Mouse (Mus musculus): ENCODE measurements around the gene Cdiptos. TPM values are rescaled to one million over a fixed set of nuclear protein-coding genes. Genes with fewer than 3 reads are reported as not detected.

The Cdiptos gene
- total RNA-seq, 2 experiments from 2014 or later: 1.6 to 2.7 TPM

DNA sequence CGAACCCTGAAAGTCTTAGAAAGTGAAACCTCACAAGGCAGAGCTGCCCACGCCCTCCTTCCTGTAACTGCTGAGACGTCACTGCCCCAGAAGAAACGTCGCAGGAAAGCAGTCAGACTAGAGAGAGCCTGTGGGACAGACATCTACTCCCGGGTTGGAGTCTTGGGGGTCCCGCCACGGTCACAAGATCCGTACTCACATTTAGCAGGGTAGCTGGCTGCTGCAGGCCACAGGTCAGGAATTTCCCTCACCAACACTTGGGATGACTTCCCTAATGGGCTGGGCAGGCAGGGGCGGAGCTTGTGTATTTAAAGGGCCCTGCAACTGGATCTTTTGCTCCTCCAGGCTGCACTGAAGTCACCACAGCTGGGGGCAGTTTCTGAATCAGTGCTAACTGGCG is 38.4 kb upstream of the Cdiptos start, which contains the start of gene Mvp:
Mvp (minus strand) TSS at position 302 of the 400 bp plus-strand sequence.
- DNase-seq: peak; percentile 81

DNA sequence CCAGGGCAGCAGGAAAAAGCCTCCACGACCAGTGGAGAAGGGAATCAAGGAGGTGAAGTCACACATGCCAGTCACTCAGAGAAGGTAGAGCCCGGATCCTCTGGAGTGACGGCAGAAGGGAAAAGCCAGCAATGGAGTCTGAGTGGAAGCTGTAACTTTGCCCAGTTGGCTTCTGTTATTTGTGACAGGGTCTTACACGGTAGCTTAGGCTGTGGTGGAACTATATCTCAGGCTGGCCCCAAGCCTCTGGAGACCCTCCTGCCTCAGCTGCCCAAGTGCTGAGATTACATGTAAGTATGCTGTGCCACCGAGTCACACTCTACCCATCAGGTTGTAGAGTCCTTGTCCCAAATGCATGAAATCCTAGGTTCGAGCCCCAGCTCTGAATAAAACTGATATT is 37.5 kb upstream of the Cdiptos start:
- no peak for DNase-seq

DNA sequence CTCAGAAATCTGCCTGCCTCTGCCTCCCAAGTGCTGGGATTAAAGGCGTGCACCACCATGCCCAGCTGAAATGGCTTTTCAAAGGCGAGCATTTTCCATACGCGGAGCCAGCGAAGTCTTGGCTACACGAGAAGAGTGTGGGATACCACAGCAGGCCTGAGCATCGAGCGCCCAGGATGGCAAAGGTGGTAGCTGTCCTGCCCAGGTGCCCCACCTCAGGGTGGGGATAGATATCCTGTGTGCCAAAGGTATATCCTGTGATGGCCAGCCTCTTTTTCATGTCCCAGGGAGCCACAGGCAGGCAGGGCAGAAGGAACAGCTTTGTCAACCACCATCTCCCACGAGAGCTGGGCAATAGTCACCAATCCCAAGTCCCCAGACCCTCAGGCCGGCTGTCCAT is 36.9 kb upstream of the Cdiptos start:
- no peak for DNase-seq

DNA sequence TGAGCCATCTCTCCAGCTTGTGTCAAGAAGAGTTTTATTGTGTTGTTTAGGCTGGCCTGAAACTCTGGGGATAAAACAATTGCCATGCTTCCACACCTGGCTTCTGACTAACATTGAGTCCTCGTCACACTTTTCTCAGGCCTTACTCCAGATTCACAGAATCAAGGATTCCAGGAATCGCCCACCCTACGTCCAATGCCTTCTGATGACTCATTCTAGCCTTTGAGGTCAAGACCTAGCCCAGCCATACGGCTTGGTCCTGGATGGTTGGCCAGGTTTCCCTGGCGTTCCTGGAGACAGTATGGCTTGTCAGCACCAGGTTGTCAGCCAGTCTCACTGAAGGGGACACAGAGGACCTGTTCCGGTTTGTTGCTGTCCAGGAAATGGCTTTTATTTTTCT is 36.5 kb upstream of the Cdiptos start:
- DNase-seq: peak; percentile 27

DNA sequence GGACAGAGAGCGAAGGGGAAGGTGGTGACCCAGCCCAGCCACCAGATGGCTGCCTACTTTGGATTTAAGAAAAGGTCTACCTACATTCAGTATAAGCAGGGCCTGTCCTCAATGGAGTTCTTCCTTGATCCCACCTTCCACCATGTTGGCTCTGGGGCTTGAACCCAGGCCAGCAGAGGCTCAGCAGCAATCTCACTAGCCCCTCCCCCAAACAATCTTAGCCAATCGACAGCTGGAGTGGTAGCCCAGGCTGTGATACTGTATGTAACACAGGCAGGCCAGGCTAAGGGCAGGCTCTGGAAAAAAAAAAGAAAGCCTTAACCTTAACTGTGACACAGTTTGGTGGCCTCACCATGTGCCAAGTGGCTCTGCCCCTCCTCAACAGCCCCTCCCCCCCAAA is 35.8 kb upstream of the Cdiptos start:
- no peak for DNase-seq

DNA sequence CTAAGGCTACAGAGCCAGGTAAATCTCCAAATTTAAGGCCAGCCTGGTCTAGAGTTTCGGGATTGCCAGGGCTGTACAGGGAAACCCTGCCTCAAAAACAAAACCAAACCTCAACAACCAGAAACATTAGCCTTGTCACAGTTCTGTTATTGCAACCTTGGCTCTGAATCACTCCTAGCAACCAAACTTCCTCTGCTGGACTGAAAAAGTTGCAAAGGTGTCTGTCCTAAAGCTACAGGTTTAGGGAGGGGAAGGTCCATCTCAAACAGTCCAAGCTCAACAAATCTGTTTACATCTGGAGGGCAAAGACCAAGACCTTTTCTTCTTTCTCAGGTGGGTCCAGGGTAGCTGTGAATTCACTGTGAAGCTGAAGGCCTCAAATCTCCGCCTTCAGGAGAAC is 35.2 kb upstream of the Cdiptos start:
- DNase-seq: no peak

DNA sequence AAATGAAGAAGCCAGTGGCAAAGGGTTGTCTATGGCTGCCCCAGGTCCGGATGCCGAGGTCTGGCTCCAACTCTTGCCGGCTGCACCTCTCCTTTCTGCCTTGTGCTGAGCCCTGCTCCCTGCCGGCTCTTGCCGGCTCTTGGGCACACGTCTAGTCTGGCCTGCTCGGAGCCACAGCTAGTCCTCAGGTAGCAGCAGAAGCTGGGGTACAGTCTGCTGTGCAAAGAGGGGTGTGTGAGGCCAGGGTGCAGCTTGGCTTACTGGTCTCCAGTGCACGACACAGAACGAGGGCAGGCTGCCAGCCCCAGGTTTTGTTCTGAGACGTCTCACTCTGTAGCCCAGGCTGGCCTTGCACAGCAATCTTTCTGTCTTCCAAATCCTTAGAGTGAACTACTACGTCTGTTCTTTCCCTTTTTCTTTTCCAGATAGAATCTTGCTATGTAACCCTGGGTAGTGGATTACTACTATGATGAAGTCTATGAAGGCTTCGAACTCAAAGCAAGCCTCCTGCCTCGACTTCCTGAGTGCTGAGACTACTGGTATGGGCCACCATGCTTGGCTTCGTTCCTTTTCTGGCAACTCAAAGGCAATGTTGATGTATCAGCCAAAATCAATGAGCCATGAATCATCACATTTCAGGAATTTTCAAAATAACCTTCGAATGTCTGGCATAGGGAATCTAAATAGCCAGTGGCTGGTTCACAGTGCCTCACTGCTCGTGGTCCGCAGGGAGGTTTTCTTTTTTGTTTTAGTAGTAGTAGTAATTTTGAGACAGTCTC is 33.6 kb upstream of the Cdiptos start:
- DNase-seq: no peak

DNA sequence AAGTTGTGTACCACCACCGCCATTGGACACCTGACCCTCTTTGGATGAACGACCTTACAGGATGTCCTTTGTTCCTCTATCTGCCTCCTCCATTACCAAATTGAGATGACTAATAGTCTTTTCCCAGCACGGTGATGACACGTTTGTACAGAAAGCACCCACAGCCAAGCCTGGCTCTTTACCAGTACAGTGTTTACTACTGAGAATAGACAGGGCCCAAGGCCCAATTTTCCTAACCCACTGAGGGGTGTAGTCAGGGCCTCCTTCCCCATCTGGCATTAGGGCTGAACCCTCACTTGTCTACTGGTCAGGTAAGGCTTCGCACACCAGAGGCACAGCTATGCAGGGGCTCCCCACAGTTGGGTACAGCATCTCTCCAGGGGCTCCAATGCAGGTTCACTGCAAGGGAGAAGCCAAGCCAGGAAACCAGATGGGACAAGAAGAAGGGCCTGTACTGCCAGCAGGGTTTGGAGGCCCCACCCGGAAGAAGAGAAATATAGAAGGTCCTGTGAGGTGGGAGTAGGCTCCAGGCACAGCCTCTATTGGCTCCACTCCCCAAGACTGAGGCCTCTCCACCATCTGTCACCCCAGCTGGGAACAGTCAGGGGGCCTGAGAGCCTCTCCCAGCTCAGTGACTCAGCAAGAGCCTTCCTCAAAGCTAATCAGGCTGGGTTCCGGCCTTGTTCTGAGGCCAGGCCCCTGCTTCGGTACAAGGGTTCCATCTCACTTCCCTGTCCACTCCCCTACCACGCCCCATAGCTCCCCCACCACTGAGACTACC is 32.5 kb upstream of the Cdiptos start:
- peak; percentile 72 for DNase-seq

DNA sequence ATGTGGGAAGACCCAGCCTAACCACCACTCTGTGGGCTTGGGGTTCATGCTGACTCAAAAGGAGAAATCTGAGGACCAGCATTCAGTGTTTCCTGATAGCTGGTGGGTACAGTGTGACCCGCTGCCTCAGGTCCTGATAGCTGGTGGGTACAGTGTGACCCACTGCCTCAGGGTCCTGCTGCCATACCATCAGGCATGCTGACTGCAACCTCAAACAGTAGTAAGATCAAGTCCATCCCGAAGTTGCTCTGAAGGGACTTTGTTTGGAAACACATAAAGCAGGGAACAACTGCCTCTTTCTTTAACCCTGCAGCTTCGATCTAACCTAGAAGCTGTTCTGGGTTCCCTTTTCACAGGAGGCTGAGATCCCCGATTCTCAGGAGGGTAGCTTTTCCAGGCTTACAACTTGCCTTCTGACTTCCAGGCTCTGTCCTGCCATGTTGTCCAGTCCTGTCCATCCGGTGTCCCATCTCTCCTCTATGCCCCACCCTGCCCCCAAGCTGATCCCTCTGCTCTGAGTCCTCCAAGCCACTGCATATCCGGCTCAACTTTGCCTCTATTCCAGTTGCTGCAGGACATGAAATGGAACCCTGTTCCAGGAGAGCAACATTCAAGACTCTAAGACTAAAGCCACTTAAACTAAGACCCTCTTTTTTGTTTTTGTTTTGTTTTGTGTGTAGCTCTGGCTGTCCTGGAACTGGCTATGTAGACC is 31.6 kb upstream of the Cdiptos start:
- no peak for DNase-seq

DNA sequence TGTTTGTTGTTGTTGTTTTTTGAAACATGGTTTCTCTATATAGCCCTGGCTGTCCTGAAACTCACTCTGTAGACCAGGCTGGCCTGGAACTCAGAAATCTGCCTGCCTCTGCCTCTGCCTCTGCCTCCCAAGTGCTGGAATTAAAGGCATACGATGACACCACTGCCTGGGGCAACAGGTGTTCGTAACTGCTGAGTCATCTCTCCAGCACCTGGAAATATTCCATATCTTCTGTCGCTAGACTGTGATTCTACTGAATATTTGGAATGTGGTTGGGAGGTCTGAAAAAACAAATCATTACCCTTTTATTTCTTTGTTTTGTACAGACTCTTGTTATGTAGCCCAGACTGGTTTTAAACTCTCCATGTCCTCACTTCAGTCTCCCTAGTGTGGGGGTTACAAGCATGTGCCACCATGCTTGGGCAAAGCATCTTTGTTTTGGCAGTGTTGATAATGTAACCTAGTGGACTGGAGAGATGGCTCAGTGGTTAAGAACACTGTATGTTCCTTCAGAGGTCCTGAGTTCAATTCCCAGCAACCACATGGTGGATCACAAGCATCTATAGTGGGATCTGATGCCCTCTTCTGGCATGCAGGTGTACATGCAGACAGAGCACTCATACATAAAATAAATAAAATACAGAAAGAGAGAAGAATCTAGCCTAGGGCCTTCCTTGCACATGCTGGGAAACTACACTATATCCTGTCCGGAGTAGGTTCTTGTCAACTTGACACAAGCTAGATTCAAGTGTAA is 28.4 kb upstream of the Cdiptos start:
- DNase-seq: no peak

DNA sequence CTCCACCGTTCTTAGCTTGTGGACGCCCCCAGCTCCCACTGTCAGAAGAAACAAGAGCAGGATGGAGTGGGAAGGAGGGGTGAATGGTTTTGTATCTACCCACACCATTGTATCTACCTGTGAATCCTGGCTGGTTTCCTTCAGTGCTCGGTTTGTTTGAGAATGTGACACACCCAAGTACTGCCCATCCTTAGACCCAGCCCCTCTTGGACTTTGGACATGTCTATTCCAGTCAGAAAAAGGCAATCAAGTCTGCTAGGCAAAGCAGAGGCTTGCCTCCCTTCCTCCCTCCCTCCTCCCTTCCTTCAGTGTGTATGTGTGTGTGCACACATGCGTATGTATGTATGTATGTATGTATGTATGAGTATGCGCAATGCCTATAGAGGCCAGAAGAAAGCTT is 27.7 kb upstream of the Cdiptos start:
- DNase-seq: no peak

DNA sequence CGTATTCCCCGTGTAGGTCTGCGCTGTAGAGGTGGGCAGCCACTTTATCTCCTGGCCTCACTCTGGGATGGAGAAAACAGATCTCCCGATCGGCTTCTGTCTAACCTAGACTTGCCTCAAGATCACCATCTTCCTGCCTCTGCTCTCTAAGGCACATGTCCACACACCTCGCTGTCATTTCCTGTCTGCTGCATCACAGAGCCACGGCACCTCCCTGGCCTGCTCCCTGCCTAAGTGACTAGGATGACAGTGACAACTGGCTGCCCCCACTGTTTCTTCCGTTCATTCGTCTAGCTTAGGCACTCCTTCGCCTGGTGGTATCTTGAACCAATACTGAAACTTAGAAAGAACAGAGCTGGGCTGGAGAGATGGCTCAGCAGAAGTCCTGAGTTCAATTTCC is 23.7 kb upstream of the Cdiptos start:
- no peak for DNase-seq

DNA sequence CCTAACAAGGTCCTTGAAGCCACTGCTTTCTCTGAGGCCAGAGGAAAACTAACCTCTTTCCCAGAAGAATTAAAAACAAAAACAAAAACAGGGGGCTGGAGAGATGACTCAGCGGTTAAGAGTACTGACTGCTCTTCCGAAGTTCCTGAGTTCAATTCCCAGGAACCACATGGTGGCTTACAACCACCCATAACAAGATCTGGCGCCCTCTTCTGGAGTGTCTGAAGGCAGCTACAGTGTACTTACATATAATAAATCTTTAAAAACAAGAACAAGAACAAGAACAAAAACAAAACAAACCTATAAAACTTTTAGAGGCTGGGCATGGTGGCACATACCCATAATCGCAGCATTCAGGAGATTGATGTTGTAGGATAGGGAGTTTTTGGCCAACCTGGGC is 20.6 kb upstream of the Cdiptos start:
- no peak for DNase-seq

DNA sequence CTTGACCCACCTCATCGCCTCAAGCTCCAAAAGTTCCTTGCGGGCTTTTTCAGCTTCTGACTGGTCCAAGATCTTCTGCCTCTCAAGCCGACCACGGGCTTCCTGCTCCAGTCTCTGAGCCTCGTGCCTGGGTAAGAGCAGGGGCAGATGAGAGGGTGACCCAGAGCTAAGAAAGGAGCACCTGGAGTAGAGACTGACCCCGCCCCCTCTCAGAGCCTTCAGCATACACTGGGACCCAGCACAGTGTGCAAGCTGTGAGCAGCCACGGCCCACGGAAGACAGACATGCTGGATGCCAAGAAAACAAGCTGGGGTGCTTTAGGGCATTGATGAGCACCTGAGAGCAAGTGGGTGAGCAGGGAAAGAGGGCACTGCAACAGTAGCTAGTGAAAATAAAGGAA is 12.9 kb upstream of the Cdiptos start:
- DNase-seq: no peak

DNA sequence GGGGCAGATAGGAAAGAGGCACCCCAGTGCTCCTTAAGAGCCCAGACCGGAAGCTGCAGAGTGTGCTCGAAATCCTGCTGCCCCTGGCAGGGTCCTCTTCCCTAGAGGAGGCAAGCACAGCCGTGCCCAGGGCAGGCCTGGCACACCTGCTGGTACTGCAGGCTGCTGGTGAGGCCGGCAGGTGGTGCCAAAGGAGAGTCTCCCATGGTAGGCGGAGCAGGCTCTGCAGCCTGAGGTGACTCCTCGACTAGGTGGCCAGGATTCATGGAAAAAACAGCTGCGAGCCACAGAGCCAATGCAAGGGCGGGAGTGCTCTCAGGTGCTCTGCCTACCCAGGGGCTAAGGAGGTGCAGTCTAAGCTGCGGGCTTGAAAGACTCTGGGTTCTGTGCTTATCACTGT is 10.4 kb upstream of the Cdiptos start:
- DNase-seq: peak; percentile 52

DNA sequence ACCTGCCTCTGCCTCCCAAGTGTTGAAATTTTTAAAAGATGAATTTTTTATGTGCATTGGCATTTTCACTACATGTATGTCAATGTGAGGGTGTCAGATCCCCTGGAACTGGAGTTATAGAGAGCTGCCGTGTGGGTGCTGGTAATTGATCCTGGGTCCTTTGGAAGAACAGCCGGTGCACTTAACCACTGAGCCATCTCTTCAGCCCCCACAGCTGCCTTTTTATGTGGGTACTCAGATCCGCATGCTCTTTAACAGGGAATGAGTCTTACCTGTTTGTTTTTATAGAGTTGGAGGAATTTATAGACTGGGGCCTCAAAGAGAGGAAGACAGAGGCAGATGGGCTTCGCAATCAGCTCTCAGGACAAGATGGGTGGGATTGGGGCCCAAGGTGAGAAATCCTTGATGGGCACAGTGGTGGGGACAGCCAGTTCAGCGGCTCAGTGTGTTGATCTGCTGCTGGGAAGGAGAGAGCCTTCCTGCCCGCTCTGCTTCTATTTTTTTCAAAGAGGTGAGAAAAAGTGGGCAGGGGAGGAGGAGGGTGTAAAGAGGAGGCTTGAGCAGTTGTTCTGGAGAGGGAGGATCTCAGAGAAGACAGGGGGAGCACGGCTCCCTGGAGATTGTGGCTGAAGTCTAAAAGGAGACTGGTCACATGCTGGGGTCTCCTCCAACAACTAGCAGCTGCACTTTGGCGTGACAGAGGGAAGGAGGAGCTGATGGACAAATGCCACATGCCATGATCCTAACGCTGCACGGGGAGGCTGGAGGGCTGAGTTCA is 9.0 kb upstream of the Cdiptos start:
- DNase-seq: no peak

DNA sequence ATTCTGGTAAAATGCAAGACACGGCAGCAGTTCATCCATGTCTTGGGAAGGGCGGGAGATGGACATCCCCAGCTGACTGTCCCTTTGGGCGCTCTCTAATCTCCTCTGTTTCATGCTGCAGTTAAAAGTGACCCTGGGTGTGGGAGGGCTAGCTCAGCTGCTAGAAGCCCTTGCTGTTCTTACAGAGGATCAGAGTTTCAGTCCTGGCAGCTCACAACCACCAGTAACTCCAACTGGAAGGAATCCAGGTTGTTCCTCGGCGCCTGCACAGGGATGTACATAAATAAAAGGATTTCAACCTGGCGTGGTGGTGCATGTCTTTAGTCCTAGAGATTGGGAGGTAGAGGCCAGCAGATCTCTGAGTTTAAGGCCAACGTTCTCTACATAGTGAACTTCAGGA is 7.2 kb upstream of the Cdiptos start:
- DNase-seq: no peak

DNA sequence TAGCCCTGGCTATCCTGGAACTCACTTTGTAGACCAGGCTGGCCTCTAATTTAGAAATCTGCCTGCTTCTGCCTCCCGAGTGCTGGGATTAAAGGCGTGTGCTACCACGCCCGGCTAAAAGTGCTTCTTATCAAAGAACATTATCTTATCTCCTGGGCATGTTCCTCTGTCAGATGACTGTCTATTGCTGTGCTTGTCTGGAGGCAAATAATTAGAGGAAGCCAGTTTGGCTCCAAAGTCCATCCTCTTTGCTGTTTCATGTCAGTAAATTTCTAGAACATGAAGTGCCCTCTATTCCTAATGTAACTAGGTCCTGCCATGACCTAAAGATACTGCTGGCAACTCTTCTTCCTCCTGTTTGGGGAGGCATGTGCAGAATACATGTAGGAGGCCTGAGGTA is 6.2 kb upstream of the Cdiptos start:
- no peak for DNase-seq

DNA sequence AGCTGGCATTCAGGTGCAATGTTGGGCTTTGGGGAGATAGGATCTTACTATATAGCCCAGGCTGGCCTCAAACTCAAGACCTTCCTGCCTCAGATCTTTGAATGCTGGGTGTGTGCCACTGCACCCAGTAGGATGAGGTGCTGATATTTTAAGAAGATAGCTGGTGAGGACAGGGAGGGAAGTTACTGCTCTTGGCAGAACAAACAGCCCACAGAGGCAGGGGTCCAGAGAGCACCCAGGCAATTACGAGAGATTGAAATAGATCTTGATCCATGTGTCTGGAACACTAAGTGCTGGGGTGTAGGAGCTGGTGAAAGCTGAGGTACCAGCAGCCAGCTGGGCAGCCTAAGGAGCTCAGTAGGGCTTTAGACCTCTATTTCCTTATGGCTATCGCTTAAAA is 5.7 kb upstream of the Cdiptos start:
- no peak for DNase-seq

DNA sequence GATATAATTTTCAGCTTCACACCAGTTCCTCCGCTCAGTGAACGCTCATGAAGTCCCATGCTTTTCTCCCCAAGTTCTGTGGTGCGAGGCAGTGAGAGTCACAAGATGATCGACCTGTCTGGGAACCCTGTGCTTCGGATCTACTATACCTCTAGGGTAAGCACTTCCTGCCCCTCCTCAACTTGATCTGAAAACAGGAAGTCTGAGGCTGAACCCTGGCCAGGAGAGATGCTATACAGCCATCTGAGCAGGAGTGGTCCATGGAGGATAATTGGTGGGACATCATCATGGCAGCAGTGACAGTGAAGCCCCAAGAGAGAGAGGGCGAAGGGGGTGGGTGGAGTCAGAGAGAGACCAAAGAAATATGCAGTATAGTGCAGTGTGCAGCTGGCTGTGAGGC is 2.9 kb upstream of the Cdiptos start:
- no peak for DNase-seq

DNA sequence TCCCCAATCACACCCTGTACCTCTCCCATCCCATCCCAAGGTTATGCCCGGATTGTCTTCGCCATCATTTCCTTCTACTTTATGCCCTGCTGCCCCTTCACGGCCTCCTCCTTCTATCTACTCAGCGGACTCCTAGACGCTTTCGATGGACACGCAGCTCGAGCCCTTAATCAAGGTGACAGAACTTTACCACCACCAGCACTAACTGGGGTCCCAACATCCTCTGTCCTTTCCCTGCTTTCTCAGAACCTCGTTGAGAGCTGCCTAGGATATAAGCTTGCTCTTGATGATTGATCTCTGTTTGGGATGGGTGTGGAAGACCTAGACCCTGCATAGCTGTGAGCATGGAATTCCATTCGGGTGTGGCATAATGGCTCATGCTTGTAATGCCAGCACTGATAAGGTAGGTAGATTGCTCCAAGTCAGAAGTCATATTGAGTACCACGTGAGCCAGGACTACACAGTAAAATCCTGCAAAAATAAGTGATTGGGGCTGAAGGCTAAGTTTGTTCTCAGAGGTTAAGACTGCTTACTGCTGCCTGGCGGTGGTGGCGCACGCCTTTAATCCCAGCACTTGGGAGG is 1.1 kb upstream of the Cdiptos start:
- DNase-seq: no peak

DNA sequence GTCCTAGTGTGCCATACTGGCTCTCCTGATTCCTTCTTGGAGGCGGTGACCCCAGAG is 177 bp downstream of the Cdiptos start, which contains the start of gene Cdipt:
Cdipt (plus strand) TSS at position 22 of the 57 bp plus-strand sequence.
- DNase-seq: no peak
